Mouse (Mus musculus) midbrain, embryonic 12.5 days (tissue): ENCODE measurements around the gene Sftpa1. TPM values are rescaled to one million over a fixed set of nuclear protein-coding genes. Genes with fewer than 3 reads are reported as not detected.

Experiments
- ATAC-seq: fragments of 200-750 bp; cut with Nextera tagmentation; 2 replicates; pipeline ENCODE4 v1.8.0; 2017; ENCODE audit warnings: low read depth, moderate TSS enrichment, moderate library complexity; ENCODE audit not compliant: low FRiP score
- H3K27ac ChIP-seq: fragments of 300-500 bp; sonication (generic); replicated peaks from 2 replicates; pipeline ENCODE4 v1.5.1; 2016; ENCODE audit warnings: mild to moderate bottlenecking
- H3K27me3 ChIP-seq: fragments of 300-500 bp; sonication (generic); 2 replicates; pipeline ENCODE4 v1.6.1; 2016; ENCODE audit warnings: mild to moderate bottlenecking
- H3K36me3 ChIP-seq: fragments of 300-500 bp; sonication (generic); 2 replicates; pipeline ENCODE4 v1.6.1; 2016
- H3K4me1 ChIP-seq: fragments of 300-500 bp; sonication (generic); 2 replicates; pipeline ENCODE4 v1.6.1; 2016
- H3K4me2 ChIP-seq: fragments of 300-500 bp; sonication (generic); replicated peaks from 2 replicates; pipeline ENCODE4 v1.6.1; 2016; ENCODE audit warnings: mild to moderate bottlenecking, moderate library complexity
- H3K4me3 ChIP-seq: fragments of 300-500 bp; sonication (generic); 2 replicates; pipeline ENCODE4 v1.5.1; 2016; ENCODE audit warnings: mild to moderate bottlenecking
- H3K9ac ChIP-seq: fragments of 300-500 bp; sonication (generic); replicated peaks from 2 replicates; pipeline ENCODE4 v1.6.1; 2016; ENCODE audit warnings: mild to moderate bottlenecking, moderate library complexity
- H3K9me3 ChIP-seq: fragments of 300-500 bp; sonication (generic); 2 replicates; pipeline ENCODE4 v1.6.1; 2016; ENCODE audit warnings: mild to moderate bottlenecking
- WGBS: fragments of 180-500 bp; shearing (Covaris S2); methylation state at CpG from one replicate; pipeline ENCODE4 v1.1.7; 2016; 5-methylcytosine and 5-hydroxymethylcytosine counted together
- polyA plus RNA-seq: library from polyadenylated mRNA; unstranded; fragments of >200 nt; fragmentation: Nextera tagmentation; extraction: Ambion mirVana; gene quantifications from 2 replicates; pipeline ENCODE4 v1.2.1, GENCODE M21; 2016

Sftpa1 gene
- not detected in 2 replicates for polyA plus RNA-seq

DNA sequence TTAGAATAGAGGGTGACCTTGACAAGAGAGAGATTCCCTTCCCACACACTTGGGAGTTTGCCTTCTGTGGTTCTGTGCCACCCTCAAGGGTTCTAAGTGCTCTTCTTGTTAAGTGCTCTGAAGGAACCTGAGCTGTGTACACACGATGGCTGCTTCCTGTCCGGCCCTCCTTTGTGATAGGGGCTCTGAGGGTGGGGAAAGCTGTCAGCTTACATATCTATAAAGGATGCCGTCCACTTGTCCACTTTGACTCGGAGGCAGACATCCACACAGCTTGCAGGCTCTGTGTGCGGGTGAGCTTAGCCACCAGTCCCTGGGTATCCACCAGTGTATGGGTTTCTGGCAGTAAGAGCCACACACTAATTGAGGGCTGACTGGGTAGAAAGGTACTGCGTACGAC, at the start of gene Sftpa1:
Gene Sftpa1 (plus strand): TSS at position 243 of the 400 bp plus-strand sequence.
- H3K9ac ChIP-seq, result no peak within 1 kb of the TSS
- ATAC-seq, result no peak
- H3K36me3 ChIP-seq, result no peaks in the 10 kb centered on the region
- no peak within 1 kb of the TSS for H3K4me3 ChIP-seq
- 84% methylated on average over 7 of the region's 7 CpGs for WGBS
- H3K27me3 ChIP-seq, result no peaks in the 10 kb centered on the region
- no peak within 1 kb of the TSS for H3K4me2 ChIP-seq
- no peaks in the 10 kb centered on the region for H3K9me3 ChIP-seq
- no peak within 1 kb of the TSS for H3K27ac ChIP-seq
- no peaks in the 10 kb centered on the region for H3K4me1 ChIP-seq

DNA sequence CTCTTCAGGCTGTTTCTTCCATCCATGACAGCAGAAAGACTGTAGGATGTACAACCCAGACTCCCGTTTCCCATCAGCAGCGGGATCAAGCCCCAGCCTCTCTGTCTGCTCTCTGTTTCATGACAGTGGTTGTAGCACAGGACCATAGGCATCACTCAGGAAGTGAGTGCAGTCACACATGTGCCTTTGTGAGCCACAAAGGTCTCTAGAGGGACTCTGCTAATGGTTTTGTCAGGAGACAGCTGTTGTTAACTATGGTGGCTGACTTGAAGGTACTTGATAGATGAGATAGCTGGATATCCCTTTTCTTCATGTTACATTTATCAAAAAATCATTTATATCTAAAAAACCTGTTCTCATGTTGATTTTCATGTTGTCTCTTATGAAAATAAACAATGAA, 49.2 kb upstream of the Sftpa1 start:
- no peaks in the 10 kb centered on the region for H3K27me3 ChIP-seq
- no peak overlapping the region for H3K27ac ChIP-seq
- no peaks in the 10 kb centered on the region for H3K36me3 ChIP-seq
- H3K9me3 ChIP-seq, result no peaks in the 10 kb centered on the region
- no peak overlapping the region for H3K4me3 ChIP-seq
- H3K4me1 ChIP-seq, result no peaks in the 10 kb centered on the region
- no peak overlapping the region for H3K4me2 ChIP-seq
- 87% methylated on average over 2 of the region's 2 CpGs for WGBS
- H3K9ac ChIP-seq, result no peak overlapping the region
- ATAC-seq, result no peak

DNA sequence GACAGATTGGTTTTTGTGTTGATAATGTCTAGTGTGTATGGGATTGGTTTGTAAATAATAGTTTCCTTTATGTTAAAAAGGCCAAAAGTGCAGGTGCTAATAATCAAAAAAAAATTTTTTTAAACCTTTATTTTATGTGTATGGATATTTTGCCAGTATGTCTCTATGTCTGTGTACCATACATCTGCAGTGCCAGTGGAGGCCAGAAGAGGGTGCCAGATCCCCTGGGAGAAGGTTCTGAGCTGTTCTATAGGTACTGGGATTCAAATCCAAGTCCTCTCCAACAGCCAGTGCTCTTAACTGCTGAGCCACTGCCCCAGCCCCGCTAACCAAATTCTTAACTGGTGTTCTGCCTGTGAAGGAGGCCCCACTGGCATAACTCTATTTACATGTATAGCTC, 44.1 kb upstream of the Sftpa1 start:
- ATAC-seq, result no peak
- Histone ChIP-seq H3K27me3 (no peaks in the 10 kb centered on the region), H3K4me3 (no peak overlapping the region), H3K9ac (no peak overlapping the region), H3K36me3 (no peaks in the 10 kb centered on the region), H3K4me1 (no peaks in the 10 kb centered on the region), H3K9me3 (no peaks in the 10 kb centered on the region), H3K27ac (no peak overlapping the region), H3K4me2 (no peak overlapping the region)
- WGBS, result 69% methylated on average over 1 of the region's 1 CpGs

DNA sequence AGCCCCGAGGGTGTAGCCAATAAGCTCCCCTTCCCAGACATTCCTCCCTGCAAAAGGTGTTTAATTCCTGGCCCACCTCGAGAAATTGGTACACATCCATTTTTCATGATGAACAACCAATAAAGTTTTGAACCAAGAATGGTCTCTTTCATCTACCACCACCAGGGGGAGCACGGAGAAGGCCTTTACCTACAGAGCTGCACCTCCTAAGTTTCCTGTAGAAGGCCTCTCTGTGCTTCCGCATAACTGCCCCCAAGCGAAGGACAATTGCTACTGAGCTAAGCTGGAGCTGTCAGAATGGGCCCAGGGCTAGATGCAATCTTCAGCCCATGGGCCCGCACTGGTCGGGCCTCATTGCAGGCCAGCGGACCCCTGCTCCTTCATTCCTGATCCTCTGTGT, 40.8 kb upstream of the Sftpa1 start:
- Histone ChIP-seq H3K4me2 (no peak overlapping the region), H3K36me3 (no peaks in the 10 kb centered on the region), H3K27ac (no peak overlapping the region), H3K4me1 (no peaks in the 10 kb centered on the region), H3K9ac (no peak overlapping the region), H3K9me3 (no peaks in the 10 kb centered on the region), H3K27me3 (no peaks in the 10 kb centered on the region), H3K4me3 (no peak overlapping the region)
- 46% methylated on average over 8 of the region's 8 CpGs for WGBS
- ATAC-seq, result 0 out of 2 replicates have a peak, but pooled peaks have one; percentile 30

DNA sequence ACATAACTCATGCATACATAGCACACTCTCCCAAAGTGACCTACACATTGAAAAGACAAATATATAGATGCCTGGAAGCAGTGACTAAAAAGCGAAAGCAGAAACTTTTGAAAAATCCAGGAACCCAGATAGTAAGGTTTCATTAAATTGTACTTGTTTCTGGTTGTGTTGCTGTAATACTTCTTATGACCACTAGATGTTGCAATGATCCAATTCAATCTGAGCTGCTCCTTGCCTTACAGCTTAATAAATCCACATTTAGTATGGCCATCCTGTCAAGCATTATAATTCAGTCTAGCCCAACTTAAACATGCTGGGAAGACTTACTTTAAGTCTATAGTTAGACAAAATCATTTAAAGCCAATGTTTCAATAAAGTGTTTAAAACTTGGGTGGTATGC, 37.5 kb upstream of the Sftpa1 start:
- no peaks in the 10 kb centered on the region for H3K36me3 ChIP-seq
- H3K9me3 ChIP-seq, result no peaks in the 10 kb centered on the region
- no peak overlapping the region for H3K9ac ChIP-seq
- ATAC-seq, result no peak
- H3K27me3 ChIP-seq, result no peaks in the 10 kb centered on the region
- no peaks in the 10 kb centered on the region for H3K4me1 ChIP-seq
- H3K4me2 ChIP-seq, result no peak overlapping the region
- WGBS, result 62% methylated on average over 1 of the region's 1 CpGs
- H3K27ac ChIP-seq, result no peak overlapping the region
- H3K4me3 ChIP-seq, result no peak overlapping the region

DNA sequence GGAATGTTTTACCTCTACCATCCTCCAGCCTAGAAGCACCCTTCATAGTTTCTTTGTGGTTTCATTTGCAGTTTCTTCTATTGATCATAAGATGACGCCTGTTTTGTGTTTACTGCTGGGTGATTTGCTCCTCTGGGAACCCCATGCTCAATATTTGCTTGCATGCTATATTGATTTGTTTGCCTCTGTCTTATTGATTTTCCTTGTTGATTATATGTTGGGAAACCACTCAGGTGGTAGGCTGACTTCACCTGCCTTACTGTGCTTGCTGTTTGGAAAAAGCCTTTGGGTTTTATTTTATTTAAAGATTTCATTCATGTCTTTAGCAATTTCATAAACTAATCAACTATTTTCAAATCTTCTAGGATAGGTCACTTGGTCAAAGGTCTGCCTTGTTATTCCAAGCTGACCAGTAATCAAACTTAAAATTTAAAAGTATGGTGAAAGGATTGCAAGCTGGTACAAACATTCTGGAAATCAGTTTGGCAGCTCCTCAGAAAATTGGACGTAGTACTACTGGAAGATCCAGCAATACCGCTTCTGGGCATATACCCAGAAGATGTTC, 35.2 kb upstream of the Sftpa1 start:
- Histone ChIP-seq H3K4me1 (no peaks in the 10 kb centered on the region), H3K9me3 (no peaks in the 10 kb centered on the region), H3K9ac (no peak overlapping the region), H3K4me3 (no peak overlapping the region), H3K27me3 (no peaks in the 10 kb centered on the region), H3K36me3 (no peaks in the 10 kb centered on the region), H3K4me2 (no peak overlapping the region), H3K27ac (no peak overlapping the region)
- 90% methylated on average over 3 of the region's 3 CpGs for WGBS
- ATAC-seq, result no peak

DNA sequence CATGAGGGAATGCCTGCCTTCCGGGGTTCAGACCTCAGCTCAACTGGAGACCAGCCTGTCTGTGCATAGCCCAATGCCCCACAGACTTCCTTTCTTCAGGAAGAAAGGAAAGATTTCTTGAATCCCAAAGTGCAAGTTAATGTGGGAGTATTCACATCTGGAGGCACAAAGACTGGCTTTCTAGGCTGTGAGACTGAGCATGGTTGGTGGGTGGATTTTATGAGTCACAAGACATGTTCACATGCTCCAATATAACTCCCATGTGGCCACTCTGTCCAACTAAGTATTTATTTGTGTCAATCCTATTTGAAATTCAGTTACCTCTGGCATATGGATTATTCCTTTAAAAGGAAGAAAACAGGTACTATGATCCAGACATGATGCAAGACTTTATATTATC, 32.9 kb upstream of the Sftpa1 start:
- Histone ChIP-seq H3K4me1 (no peaks in the 10 kb centered on the region), H3K27me3 (no peaks in the 10 kb centered on the region), H3K27ac (no peak overlapping the region), H3K4me3 (no peak overlapping the region), H3K9me3 (no peaks in the 10 kb centered on the region), H3K4me2 (no peak overlapping the region), H3K36me3 (no peaks in the 10 kb centered on the region), H3K9ac (no peak overlapping the region)
- 80% methylated on average over 1 of the region's 1 CpGs for WGBS
- ATAC-seq, result no peak

DNA sequence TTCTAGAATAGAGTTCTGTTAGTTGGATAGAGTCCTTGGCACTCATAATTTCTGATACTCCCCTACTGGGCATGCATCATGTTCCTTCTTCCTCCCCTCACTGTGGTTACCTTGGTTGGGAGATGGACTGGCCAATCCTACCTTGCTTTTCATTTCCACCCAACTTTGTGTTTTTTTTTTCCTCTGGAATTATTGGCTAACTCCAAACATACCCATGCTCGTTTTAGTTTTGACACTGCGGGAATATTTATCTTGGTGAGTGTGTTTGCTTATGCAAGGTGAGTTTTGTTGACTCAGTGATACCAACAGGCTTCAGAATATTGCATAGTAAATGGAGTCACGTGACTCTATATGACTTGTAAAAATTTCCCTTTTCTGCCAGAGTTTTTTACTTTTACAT, 30.9 kb upstream of the Sftpa1 start:
- H3K9ac ChIP-seq, result no peak overlapping the region
- no peaks in the 10 kb centered on the region for H3K4me1 ChIP-seq
- H3K36me3 ChIP-seq, result no peaks in the 10 kb centered on the region
- 79% methylated on average over 3 of the region's 3 CpGs for WGBS
- no peak overlapping the region for H3K4me2 ChIP-seq
- no peaks in the 10 kb centered on the region for H3K27me3 ChIP-seq
- no peak overlapping the region for H3K27ac ChIP-seq
- ATAC-seq, result no peak
- H3K9me3 ChIP-seq, result no peaks in the 10 kb centered on the region
- no peak overlapping the region for H3K4me3 ChIP-seq

DNA sequence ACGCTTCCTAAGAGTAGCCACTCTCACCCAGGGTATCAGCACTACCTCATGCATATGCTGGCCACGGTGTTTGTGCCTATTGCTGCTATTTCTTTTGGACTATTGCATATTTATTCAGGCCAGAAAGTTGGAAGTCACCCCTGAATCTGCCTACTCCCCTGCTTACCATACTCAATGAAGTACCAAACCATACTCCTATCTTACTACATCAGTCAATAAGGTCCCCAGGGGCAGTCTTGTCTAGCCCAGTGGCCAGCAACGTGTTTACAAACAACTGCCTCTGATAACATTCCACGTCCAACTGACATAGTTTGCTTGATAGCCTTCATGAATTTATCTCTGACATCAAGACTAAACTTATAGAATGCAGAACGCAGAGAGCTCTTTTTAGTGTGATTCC, 30.3 kb upstream of the Sftpa1 start:
- H3K4me2 ChIP-seq, result no peak overlapping the region
- no peaks in the 10 kb centered on the region for H3K9me3 ChIP-seq
- H3K27me3 ChIP-seq, result no peaks in the 10 kb centered on the region
- WGBS, result 91% methylated on average over 5 of the region's 5 CpGs
- no peak for ATAC-seq
- no peaks in the 10 kb centered on the region for H3K36me3 ChIP-seq
- no peak overlapping the region for H3K9ac ChIP-seq
- no peak overlapping the region for H3K4me3 ChIP-seq
- H3K27ac ChIP-seq, result no peak overlapping the region
- no peaks in the 10 kb centered on the region for H3K4me1 ChIP-seq

DNA sequence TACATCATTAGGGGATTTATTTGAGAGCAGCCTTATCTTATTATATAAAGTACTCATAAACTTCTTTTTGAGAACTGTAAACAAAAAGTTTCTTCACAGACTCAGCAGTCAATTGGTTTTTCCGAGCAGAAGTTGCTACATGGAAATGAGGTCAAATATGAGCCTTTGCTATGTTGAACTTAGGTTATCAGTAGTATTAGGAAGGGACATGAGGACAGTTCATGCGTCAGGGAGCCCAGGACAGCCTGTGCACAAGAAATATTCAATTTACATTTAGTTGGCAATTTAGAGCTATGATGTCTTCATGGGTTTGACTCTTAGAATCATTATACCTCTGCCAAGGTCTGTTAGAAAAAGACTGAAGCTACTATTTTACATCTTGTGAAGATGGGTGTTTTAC, 29.3 kb upstream of the Sftpa1 start:
- no peaks in the 10 kb centered on the region for H3K27me3 ChIP-seq
- no peak for ATAC-seq
- no peak overlapping the region for H3K27ac ChIP-seq
- no peaks in the 10 kb centered on the region for H3K9me3 ChIP-seq
- H3K4me2 ChIP-seq, result no peak overlapping the region
- H3K4me1 ChIP-seq, result no peaks in the 10 kb centered on the region
- no peak overlapping the region for H3K4me3 ChIP-seq
- H3K36me3 ChIP-seq, result no peaks in the 10 kb centered on the region
- H3K9ac ChIP-seq, result no peak overlapping the region
- WGBS, result 92% methylated on average over 2 of the region's 2 CpGs

DNA sequence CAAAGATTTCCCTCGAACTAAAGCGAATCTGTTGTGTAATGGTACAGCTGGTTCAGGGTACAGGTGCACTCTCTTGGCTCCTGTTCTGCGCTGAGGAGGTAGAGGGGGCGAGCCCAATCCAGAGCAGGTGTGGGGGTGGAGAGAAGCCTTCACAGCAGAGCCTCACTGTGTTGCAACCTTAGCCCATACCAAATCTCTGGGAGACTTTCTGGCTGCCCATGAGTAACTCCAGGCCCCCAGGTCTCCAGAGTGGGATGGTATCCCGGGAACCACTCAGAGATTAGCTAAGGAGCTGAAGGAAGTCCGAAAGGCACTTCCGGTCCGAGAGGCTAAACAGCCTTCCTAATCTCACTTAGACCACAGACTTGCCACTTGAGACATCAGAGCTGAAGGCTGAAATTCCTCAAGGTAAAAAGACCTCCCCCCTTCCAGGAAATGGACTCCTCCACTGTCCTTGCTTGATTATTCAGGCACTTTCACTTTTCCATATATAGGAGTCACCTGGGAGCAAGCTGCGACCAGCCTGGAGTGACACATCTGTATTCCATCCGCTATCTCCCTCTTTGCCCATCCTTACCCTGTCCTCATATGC, 26.6 kb upstream of the Sftpa1 start, which contains the start of gene Mat1a:
Gene Mat1a (plus strand): TSS at position 183 of the 592 bp plus-strand sequence.
- H3K9ac ChIP-seq, result no peak within 1 kb of the TSS
- no peak within 1 kb of the TSS for H3K27ac ChIP-seq
- H3K4me3 ChIP-seq, result no peak within 1 kb of the TSS
- no peaks in the 10 kb centered on the region for H3K27me3 ChIP-seq
- no peaks in the 10 kb centered on the region for H3K4me1 ChIP-seq
- ATAC-seq, result no peak
- no peaks in the 10 kb centered on the region for H3K36me3 ChIP-seq
- H3K4me2 ChIP-seq, result no peak within 1 kb of the TSS
- H3K9me3 ChIP-seq, result no peaks in the 10 kb centered on the region
- 80% methylated on average over 10 of the region's 10 CpGs for WGBS

DNA sequence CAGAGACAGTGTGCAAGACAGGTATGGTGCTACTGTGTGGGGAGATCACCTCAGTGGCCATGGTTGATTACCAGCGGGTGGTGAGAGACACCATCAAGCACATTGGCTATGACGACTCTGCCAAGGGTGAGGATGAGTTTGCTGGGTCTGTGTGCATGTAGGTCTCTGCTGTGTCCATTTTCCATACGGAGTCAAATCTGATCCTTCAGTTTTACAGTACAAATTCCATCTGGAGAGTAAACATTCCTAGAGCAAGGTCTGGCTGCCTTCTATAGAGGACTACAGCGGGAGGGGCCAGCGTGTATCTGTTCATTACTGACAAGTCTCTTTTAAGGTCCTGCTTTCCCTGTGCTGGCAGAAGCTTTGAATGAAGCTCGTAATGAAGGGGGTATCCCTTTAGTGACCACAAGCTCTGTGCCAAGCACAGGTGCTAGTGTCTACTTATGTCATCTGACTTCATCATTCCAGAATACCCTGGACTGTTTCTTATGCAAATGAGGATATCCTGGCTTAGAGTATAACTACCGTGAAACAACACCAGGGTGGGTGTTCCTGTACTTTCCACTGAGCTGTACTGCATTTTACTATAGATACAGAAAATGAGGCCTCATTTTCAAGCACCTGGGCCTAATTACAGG, 20.4 kb upstream of the Sftpa1 start:
- Histone ChIP-seq H3K36me3 (no peaks in the 10 kb centered on the region), H3K9ac (no peak overlapping the region), H3K4me1 (no peaks in the 10 kb centered on the region), H3K4me3 (no peak overlapping the region), H3K9me3 (no peaks in the 10 kb centered on the region), H3K27me3 (no peaks in the 10 kb centered on the region), H3K4me2 (no peak overlapping the region), H3K27ac (no peak overlapping the region)
- 89% methylated on average over 7 of the region's 7 CpGs for WGBS
- ATAC-seq, result no peak
